ENCODE assay signal across 31 mouse cellular contexts in genomic region chr5:143075987-143076386, GRCm38 (mm10).
"Had no signal": no experiment of that assay in that cellular context is flagged by ENCODE, and none has a peak within 500 bp of the region (broad histone marks: within the 10 kb centered on the region; RNA-seq: fewer than 3 reads in every experiment).

No protein-coding gene starts in this region.

- ATAC-seq: liver, postnatal 0 days; lung, postnatal 0 days; midbrain, embryonic 13.5 days; midbrain, embryonic 15.5 days; midbrain, embryonic 16.5 days had no signal

- H3K4me2 ChIP-seq: limb, embryonic 12.5 days; limb, embryonic 13.5 days; limb, embryonic 15.5 days; liver, embryonic 11.5 days; liver, embryonic 12.5 days; liver, embryonic 13.5 days; liver, embryonic 15.5 days; lung, embryonic 14.5 days; lung, embryonic 15.5 days; midbrain, embryonic 12.5 days; midbrain, embryonic 13.5 days; midbrain, embryonic 15.5 days; neural tube, embryonic 12.5 days had no signal

- H3K27me3 ChIP-seq: limb, embryonic 12.5 days; limb, embryonic 13.5 days; limb, embryonic 15.5 days; liver, embryonic 12.5 days; liver, embryonic 13.5 days; liver, embryonic 15.5 days; lung, embryonic 15.5 days; megakaryocyte, embryonic 14.5 days; midbrain, embryonic 12.5 days; midbrain, embryonic 13.5 days; midbrain, embryonic 15.5 days; neural tube, embryonic 12.5 days had no signal

- H3K9me3 ChIP-seq: limb, embryonic 10.5 days; limb, embryonic 12.5 days; limb, embryonic 13.5 days; limb, embryonic 15.5 days; liver, embryonic 12.5 days; liver, embryonic 13.5 days; liver, embryonic 15.5 days; lung, embryonic 15.5 days; megakaryocyte, embryonic 14.5 days; midbrain, embryonic 10.5 days; midbrain, embryonic 12.5 days; midbrain, embryonic 13.5 days; midbrain, embryonic 15.5 days; neural tube, embryonic 12.5 days had no signal

- H3K9ac ChIP-seq: limb, embryonic 12.5 days; limb, embryonic 13.5 days; limb, embryonic 15.5 days; liver, embryonic 12.5 days; liver, embryonic 13.5 days; liver, embryonic 14.5 days; liver, embryonic 15.5 days; liver, postnatal 0 days; lung, embryonic 14.5 days; lung, embryonic 15.5 days; midbrain, embryonic 12.5 days; midbrain, embryonic 13.5 days; midbrain, embryonic 15.5 days; neural tube, embryonic 12.5 days had no signal

- H3K27ac ChIP-seq: left cerebral cortex, adult 2 months; limb, embryonic 10.5 days; limb, embryonic 12.5 days; limb, embryonic 13.5 days; limb, embryonic 15.5 days; liver, embryonic 14.5 days; lung, embryonic 15.5 days; macrophage; midbrain, embryonic 10.5 days; midbrain, embryonic 12.5 days; midbrain, embryonic 13.5 days; midbrain, embryonic 15.5 days; neural tube, embryonic 12.5 days had no signal

- H3K4me3 ChIP-seq: left cerebral cortex, adult 2 months; limb, embryonic 10.5 days; limb, embryonic 12.5 days; limb, embryonic 13.5 days; limb, embryonic 15.5 days; liver, embryonic 12.5 days; liver, embryonic 13.5 days; liver, embryonic 15.5 days; lung, embryonic 15.5 days; megakaryocyte, embryonic 14.5 days; midbrain, embryonic 10.5 days; midbrain, embryonic 12.5 days; midbrain, embryonic 13.5 days; midbrain, embryonic 15.5 days; myocyte; neural tube, embryonic 12.5 days had no signal

- H3K4me1 ChIP-seq: limb, embryonic 10.5 days; limb, embryonic 12.5 days; limb, embryonic 13.5 days; limb, embryonic 15.5 days; lung, embryonic 15.5 days; midbrain, embryonic 10.5 days; midbrain, embryonic 12.5 days; midbrain, embryonic 13.5 days; midbrain, embryonic 15.5 days; neural tube, embryonic 12.5 days had no signal

- DNase-seq: left cerebral cortex, postnatal 4 days; liver; liver, embryonic 13.5 days; liver, postnatal 0 days; lung, adult 18-20 months; lung, adult 2 months; lung, embryonic 14.5 days; lung, postnatal 10 days; lung, postnatal 14 days; lung, postnatal 36 days; lung, postnatal 4 days had no signal
